15 mouse cellular contexts compared by ENCODE assay signal in the genomic region with DNA sequence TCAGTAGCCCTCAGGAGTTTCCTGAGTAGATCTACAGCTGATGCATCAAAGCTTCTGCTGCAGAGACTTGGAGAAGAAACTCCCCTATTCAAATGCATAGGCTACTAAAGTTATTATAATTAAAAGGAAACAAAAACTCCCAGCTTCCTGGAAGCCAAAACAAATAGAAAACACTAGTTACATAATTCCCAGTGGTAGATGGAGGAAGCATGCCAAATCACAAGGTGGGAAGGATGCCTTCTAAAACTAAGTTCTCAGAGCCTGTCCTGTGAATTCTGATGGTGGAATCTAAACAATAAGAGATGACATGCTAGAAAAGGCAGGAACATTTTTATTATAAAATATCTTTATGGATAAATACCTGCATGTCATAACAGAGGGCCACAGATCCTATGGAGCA.
"Had no signal": no experiment of that assay in that cellular context is flagged by ENCODE, and none has a peak within 500 bp of the region (broad histone marks: within the 10 kb centered on the region; RNA-seq: fewer than 3 reads in every experiment).

No protein-coding gene starts in this region.

- H3K36me3 ChIP-seq: limb, embryonic 12.5 days; limb, embryonic 15.5 days; liver, embryonic 12.5 days; liver, embryonic 15.5 days; midbrain, embryonic 10.5 days; stomach, embryonic 15.5 days had no signal

- H3K9ac ChIP-seq: limb, embryonic 12.5 days; limb, embryonic 15.5 days; liver, embryonic 12.5 days; liver, embryonic 15.5 days; stomach, embryonic 15.5 days had no signal

- H3K4me1 ChIP-seq: limb, embryonic 12.5 days; limb, embryonic 15.5 days; liver, embryonic 12.5 days; liver, embryonic 15.5 days; megakaryocyte, embryonic 14.5 days; midbrain, embryonic 10.5 days; stomach, embryonic 15.5 days had no signal

- H3K27me3 ChIP-seq: limb, embryonic 12.5 days; limb, embryonic 15.5 days; liver, embryonic 12.5 days; liver, embryonic 15.5 days; megakaryocyte, embryonic 14.5 days; stomach, embryonic 15.5 days had no signal

- DNase-seq: kidney, adult 2 months; kidney, postnatal 25 days; left cerebral cortex, postnatal 4 days; lung, adult 2 months; lung, postnatal 14 days; midbrain, embryonic 14.5 days; thymus, postnatal 25 days had no signal

- H3K4me3 ChIP-seq: limb, embryonic 12.5 days; limb, embryonic 15.5 days; liver, embryonic 12.5 days; liver, embryonic 15.5 days; megakaryocyte, embryonic 14.5 days; midbrain, embryonic 10.5 days; stomach, embryonic 15.5 days had no signal

- H3K27ac ChIP-seq: kidney, postnatal 0 days; limb, embryonic 12.5 days; limb, embryonic 15.5 days; liver, embryonic 12.5 days; liver, embryonic 15.5 days; midbrain, embryonic 10.5 days; stomach, embryonic 15.5 days had no signal
